Mouse (Mus musculus): ENCODE data around the gene Map3k6. TPM values are rescaled to one million over a fixed set of nuclear protein-coding genes. Genes with fewer than 3 reads are reported as not detected.

Gene Map3k6
- polyA plus RNA-seq, 1 experiment = 1.6 TPM

DNA sequence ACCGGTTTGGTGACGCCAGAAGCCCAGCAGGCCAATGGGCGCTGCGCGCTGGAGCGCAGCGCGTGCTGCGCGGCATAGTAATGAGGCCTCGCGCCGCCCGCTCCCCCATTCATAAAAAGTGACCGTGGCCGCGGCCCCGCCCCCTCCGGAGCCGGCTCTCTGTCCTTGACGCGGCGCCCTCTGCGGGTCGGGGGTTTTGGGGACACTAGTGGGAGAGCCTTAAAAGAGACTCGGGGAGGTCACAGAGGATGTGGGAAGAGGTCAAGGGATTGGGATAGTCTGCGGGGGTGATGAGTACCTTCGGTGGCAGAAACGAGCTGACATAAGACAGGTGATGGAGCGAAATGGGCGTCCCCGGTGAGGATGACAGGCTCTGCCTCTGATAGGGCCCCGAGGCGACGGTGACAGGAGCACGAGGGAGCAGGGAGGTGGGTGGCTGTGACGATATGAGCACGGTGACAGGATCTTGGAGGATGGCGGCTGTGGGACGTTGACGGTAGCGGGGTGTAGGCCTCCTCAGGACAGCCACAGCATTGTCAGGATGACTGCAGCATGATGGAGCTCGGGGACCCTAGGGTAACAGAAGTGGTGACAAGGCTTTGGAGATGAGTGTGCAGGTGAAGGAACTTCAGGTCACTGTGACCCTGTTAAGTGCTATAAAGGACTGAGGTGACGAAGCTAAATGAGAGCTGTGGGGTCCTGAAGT, 27.9 kb upstream of the Map3k6 start:
- Histone ChIP-seq H3K27ac (ENCODE audit: insufficient read depth, low read depth, low read length) (no peak overlapping the region), H3K4me3 (ENCODE audit: insufficient read depth, low read length) (peak overlapping the region; percentile 40), H3K4me1 (ENCODE audit: control insufficient read depth, insufficient read depth, low read length) (peaks cover 2% of the 10 kb centered on the region)
- TF ChIP-seq POLR2A (IDR thresholded peaks at IDR 0.05; ENCODE audit: borderline replicate concordance, low read depth, low read length) (no peak), CTCF (IDR thresholded peaks at IDR 0.05; ENCODE audit: low read depth, low read length) (peak; percentile 56; the same call in 1 of the 2 replicates)

DNA sequence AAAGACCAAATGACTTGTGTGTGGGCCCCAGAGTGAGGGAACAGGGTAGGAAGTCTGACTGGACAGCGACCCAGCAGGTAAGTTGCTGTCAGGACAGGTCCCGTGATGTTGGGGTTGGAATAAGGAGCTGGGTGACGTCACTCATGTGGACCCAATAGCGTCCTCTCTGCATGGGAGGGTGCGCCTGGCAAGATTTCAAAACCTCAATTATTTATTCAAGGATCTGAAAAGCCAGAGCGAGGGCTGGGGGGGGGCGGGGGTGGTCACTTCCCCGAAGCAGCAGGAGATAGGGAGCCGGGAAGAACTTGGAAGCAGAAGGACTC, 27.4 kb upstream of the Map3k6 start:
- Histone ChIP-seq H3K4me1 (ENCODE audit: control insufficient read depth, insufficient read depth, low read length) (peaks cover 2% of the 10 kb centered on the region), H3K4me3 (ENCODE audit: insufficient read depth, low read length) (no peak overlapping the region), H3K27ac (ENCODE audit: insufficient read depth, low read depth, low read length) (no peak overlapping the region)
- TF ChIP-seq POLR2A (IDR thresholded peaks at IDR 0.05; ENCODE audit: borderline replicate concordance, low read depth, low read length) (no peak), CTCF (IDR thresholded peaks at IDR 0.05; ENCODE audit: low read depth, low read length) (no peak)

DNA sequence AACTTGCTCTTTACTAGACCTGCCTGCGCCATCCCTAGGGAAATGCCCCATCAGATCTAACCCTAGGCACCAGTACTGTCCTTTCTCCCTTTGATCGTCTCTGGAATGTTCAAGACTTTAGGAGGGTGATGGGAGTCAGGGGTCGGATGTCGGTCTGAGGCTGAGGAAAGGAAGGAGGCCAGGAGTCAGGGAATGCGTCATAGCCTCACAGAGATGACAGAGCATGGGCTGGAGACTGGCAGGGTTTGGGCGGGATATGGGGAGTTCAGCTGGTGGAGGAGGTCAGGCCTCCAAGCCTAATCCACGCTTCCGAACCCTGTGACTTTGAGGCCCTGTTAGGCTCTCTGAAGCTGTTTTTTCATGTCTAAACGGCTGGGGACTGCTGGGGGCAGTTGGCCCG, 27.0 kb upstream of the Map3k6 start:
- Histone ChIP-seq H3K4me3 (ENCODE audit: insufficient read depth, low read length) (no peak overlapping the region), H3K27ac (ENCODE audit: insufficient read depth, low read depth, low read length) (no peak overlapping the region), H3K4me1 (ENCODE audit: control insufficient read depth, insufficient read depth, low read length) (peaks cover 2% of the 10 kb centered on the region)
- TF ChIP-seq CTCF (IDR thresholded peaks at IDR 0.05; ENCODE audit: low read depth, low read length) (no peak), POLR2A (IDR thresholded peaks at IDR 0.05; ENCODE audit: borderline replicate concordance, low read depth, low read length) (no peak)

DNA sequence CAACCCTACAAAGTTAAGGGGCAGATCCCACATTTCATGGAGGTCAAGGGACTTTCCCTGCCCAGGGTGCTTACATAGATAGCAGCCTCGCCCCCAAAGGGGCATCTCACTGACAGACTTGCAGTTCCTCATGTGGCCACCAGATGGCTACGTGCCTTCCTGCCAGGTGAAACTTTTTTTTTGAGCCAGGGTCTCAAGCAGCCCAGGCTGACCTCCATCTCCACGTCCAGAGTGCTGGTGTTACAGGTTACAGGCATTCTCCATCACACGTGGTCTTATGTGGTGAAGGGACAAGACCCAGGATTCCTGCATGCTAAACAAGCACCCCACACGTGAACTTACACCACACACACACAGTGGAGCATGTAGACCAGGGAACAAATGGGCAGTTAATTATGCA, 23.0 kb upstream of the Map3k6 start:
- TF ChIP-seq CTCF (IDR thresholded peaks at IDR 0.05; ENCODE audit: low read depth, low read length) (peak; percentile 94), POLR2A (IDR thresholded peaks at IDR 0.05; ENCODE audit: borderline replicate concordance, low read depth, low read length) (no peak)
- H3K4me1 ChIP-seq (ENCODE audit: control insufficient read depth, insufficient read depth, low read length) = no peaks in the 10 kb centered on the region; the same call in 1 of the 2 replicates
- no peak overlapping the region for H3K4me3 ChIP-seq (ENCODE audit: insufficient read depth, low read length)
- no peak overlapping the region for H3K27ac ChIP-seq (ENCODE audit: insufficient read depth, low read depth, low read length)

DNA sequence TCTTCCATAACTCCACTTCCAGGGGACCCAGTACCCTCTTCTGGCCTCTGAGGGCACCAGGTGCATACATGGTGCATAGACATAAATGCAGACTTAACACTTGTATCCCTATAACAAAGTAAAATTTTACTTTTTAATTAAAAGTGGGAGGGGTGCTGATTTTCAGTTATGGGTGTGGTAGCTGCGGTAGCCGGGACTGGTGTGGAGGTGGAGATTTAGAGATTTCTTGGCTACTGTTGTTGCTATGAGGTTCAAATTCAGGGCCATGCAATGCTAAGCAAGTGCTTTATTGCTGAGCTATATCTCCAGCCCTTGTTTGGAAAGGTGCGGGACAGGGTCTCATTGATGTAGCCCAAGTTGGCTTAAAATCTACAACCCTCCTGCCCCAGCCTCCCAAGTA, 21.9 kb upstream of the Map3k6 start:
- Histone ChIP-seq H3K4me3 (ENCODE audit: insufficient read depth, low read length) (no peak overlapping the region), H3K27ac (ENCODE audit: insufficient read depth, low read depth, low read length) (no peak overlapping the region), H3K4me1 (ENCODE audit: control insufficient read depth, insufficient read depth, low read length) (no peaks in the 10 kb centered on the region)
- TF ChIP-seq CTCF (IDR thresholded peaks at IDR 0.05; ENCODE audit: low read depth, low read length) (no peak), POLR2A (IDR thresholded peaks at IDR 0.05; ENCODE audit: borderline replicate concordance, low read depth, low read length) (no peak)

DNA sequence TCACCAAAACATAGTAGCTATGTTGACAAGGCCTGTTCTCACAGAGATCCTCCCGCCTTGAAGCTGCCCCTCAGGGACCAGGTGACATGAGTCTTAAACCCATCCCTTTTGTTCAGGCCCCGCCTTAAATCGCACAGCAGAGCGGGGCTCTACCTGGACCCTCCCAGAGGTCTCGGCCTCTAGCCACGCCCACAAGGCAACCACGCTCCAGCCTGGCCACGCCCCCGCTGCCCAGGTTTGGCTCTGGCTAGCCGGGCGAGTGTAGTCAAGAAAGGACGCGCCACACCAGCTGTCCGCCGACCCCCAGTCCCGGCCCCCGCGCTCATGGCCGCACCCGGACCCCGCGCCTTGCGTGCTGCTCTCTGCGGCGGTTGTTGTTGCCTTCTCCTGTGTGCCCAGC, 20.0 kb upstream of the Map3k6 start:
- no peak overlapping the region for H3K27ac ChIP-seq (ENCODE audit: insufficient read depth, low read depth, low read length)
- H3K4me1 ChIP-seq (ENCODE audit: control insufficient read depth, insufficient read depth, low read length) = no peaks in the 10 kb centered on the region
- TF ChIP-seq CTCF (IDR thresholded peaks at IDR 0.05; ENCODE audit: low read depth, low read length) (no peak), POLR2A (IDR thresholded peaks at IDR 0.05; ENCODE audit: borderline replicate concordance, low read depth, low read length) (no peak)
- no peak overlapping the region for H3K4me3 ChIP-seq (ENCODE audit: insufficient read depth, low read length)

DNA sequence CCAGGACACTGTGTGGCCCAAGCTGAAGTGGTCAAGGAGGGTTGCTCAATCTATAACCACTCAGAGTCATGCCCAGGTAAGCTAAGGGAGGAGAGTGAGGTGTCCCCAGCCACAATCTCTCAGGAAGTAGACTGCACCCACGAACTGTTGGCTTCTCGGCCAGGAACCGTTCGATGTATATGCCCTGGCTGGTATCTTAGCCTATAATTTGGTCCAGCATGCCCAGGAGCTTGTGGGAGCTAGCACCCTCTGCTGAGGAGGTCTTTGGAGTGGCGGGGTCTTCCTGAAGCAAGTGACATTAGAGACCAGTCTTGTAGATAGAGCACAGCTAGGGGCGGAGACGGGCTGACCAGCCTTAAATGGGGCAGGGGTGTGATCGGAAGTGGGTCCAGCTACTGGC, 18.9 kb upstream of the Map3k6 start:
- no peak overlapping the region for H3K27ac ChIP-seq (ENCODE audit: insufficient read depth, low read depth, low read length)
- TF ChIP-seq CTCF (IDR thresholded peaks at IDR 0.05; ENCODE audit: low read depth, low read length) (no peak), POLR2A (IDR thresholded peaks at IDR 0.05; ENCODE audit: borderline replicate concordance, low read depth, low read length) (no peak)

DNA sequence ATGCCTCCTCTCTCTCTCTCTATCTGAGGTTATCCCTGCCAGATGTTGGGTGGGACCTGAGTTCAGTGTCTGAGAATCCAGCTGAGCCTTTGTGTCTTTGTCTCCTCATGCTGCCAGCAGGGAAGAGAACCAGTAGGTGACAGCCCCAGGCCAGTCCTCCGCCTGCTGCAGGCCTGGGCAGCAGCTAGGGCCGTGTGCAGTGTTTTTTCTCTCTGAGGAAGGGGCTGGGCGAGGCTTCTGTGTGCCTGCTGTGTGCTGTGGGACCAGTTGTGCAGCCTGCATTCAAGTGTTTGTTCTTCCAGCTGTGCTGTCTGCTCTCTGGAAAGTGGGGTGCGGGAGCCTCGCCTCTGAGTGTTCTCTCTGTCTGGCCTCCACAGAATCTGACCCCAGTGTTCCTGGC, 16.7 kb upstream of the Map3k6 start:
- H3K27ac ChIP-seq (ENCODE audit: insufficient read depth, low read depth, low read length) = no peak overlapping the region
- TF ChIP-seq POLR2A (IDR thresholded peaks at IDR 0.05; ENCODE audit: borderline replicate concordance, low read depth, low read length) = no peak
- TF ChIP-seq CTCF (IDR thresholded peaks at IDR 0.05; ENCODE audit: low read depth, low read length) = no peak
- no peak overlapping the region for H3K4me3 ChIP-seq (ENCODE audit: insufficient read depth, low read length)
- H3K4me1 ChIP-seq (ENCODE audit: control insufficient read depth, insufficient read depth, low read length) = no peaks in the 10 kb centered on the region

More for the DNA sequence above, 18.9 kb upstream of the Map3k6 start:
- Histone ChIP-seq H3K4me3 (ENCODE audit: insufficient read depth, low read length) (no peak overlapping the region), H3K4me1 (ENCODE audit: control insufficient read depth, insufficient read depth, low read length) (no peaks in the 10 kb centered on the region)

DNA sequence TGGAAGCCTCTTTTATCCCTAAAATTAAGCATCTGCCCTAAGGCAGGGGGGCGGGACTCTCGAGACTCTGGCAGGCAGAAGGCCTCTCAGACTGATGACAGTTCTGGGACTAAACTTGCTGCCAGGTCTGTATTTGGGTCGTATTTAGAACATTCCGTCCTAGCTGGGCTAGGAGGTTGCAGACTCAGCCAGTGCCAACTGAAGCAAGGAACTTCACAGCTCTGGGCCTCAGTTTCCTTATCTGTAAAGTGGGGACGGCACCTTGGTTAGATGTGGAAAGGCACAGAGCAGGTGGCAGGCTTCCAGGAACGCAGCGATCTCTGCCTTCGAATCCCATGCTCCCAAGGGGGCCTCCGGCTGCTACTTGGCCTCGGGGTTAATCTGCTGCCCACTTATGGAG, 14.5 kb upstream of the Map3k6 start:
- Histone ChIP-seq H3K4me3 (ENCODE audit: insufficient read depth, low read length) (no peak overlapping the region), H3K4me1 (ENCODE audit: control insufficient read depth, insufficient read depth, low read length) (no peaks in the 10 kb centered on the region), H3K27ac (ENCODE audit: insufficient read depth, low read depth, low read length) (no peak overlapping the region)
- TF ChIP-seq POLR2A (IDR thresholded peaks at IDR 0.05; ENCODE audit: borderline replicate concordance, low read depth, low read length) (no peak), CTCF (IDR thresholded peaks at IDR 0.05; ENCODE audit: low read depth, low read length) (no peak)

DNA sequence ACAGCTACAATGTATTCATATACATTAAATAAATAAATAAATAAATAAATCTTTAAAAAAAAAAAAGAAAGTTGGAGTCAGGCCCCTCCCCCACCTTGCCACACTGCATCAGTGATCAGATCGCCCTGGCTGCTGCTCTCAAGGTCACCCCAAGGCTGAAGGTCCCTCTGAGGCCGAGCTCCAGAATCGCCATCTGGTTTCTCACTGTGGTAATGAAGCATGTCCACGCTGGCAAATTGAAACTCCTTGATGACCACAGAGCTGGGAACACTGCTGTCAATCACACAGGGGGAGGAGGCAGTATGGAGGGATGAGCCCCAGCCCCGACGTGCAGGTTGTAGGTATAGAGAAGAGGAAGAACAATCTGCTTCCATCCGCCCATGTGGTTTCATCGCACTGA, 13.0 kb upstream of the Map3k6 start:
- Histone ChIP-seq H3K4me1 (ENCODE audit: control insufficient read depth, insufficient read depth, low read length) (no peaks in the 10 kb centered on the region), H3K4me3 (ENCODE audit: insufficient read depth, low read length) (no peak overlapping the region), H3K27ac (ENCODE audit: insufficient read depth, low read depth, low read length) (no peak overlapping the region)
- TF ChIP-seq CTCF (IDR thresholded peaks at IDR 0.05; ENCODE audit: low read depth, low read length) (no peak), POLR2A (IDR thresholded peaks at IDR 0.05; ENCODE audit: borderline replicate concordance, low read depth, low read length) (no peak)

Measured in bone marrow macrophage, adult 2 months (primary cell).